Mouse (Mus musculus) megakaryocyte, embryonic 14.5 days (primary cell): Measurements from ENCODE around the gene Zc2hc1c.

ENCODE experiments used
- FLI1 ChIP-seq: IDR thresholded peaks from 2 replicates; pipeline ENCODE4 v1.6.1; 2012; ENCODE audit warnings: low read length, inconsistent platforms, mixed read lengths
- GATA1 ChIP-seq: IDR thresholded peaks from 3 replicates; pipeline ENCODE4 v1.6.1; 2012; ENCODE audit warnings: mixed read lengths, low read length, inconsistent platforms, borderline replicate concordance

DNA sequence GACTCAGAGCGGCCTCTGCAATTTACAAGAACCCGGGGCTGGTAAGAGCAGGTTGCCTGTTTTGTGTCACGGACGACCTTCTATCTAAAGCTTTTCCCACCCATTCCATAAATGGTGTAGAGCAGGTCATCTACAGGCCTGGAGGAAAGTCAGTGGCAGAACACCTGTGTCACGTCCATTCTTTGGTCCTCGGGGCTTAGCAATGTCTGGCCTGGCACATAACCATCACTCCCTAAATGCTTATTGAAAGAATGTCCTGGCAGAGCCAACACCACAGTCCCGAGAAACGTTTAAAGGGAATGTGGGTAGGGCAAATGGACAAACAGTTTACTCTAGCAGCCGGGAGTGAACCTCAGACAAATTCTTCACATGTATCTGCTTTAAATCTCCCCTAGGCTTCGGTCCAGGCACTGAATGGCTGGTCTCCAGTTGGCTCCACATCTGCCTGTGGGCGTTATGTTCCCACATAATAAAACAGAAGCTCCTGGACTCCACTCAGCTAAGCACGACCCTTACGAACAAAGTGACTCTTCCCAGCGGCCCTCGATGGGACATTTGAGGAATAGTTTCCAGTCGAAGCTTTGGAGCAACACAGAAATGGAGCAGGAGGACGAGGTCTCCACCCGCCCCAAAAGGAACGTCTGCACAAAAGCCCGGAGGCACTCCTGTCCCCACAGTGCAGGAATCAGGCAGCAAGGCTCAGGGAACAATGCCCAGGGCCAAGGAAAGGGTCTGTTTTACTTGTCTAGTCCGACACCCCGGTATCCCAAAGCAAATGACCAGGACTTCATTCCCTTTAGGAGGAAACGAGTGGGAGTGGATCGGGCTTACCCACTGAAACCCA lies 988 bp downstream of the Zc2hc1c start:
- TF ChIP-seq GATA1 (no peak), FLI1 (no peak)
